Mouse (Mus musculus) intestine, embryonic 16.5 days (tissue): Measurements from ENCODE around the gene Map2k2. TPM values are rescaled to one million over a fixed set of nuclear protein-coding genes. Genes with fewer than 3 reads are reported as not detected.

Experiments
- ATAC-seq: fragments of 200-750 bp; cut with Nextera tagmentation; 2 replicates; pipeline ENCODE4 v1.8.0; 2017; ENCODE audit warnings: moderate TSS enrichment, moderate library complexity
- H3K27ac ChIP-seq: fragments of 300-500 bp; sonication (generic); 2 replicates; pipeline ENCODE4 v1.5.1; 2014; ENCODE audit warnings: mild to moderate bottlenecking, low read length
- H3K27me3 ChIP-seq: fragments of 300-500 bp; sonication (generic); replicated peaks from 2 replicates; pipeline ENCODE4 v1.6.1; 2014; ENCODE audit warnings: low read length, control low read depth, mixed read lengths; ENCODE audit not compliant: control insufficient read depth, insufficient read depth
- H3K36me3 ChIP-seq: fragments of 300-500 bp; sonication (generic); 2 replicates; pipeline ENCODE4 v1.6.1; 2014; ENCODE audit warnings: low read length, control low read depth; ENCODE audit not compliant: control insufficient read depth, insufficient read depth
- H3K4me1 ChIP-seq: fragments of 300-500 bp; sonication (generic); 2 replicates; pipeline ENCODE4 v1.6.1; 2014; ENCODE audit warnings: low read length, control low read depth, mixed read lengths; ENCODE audit not compliant: control insufficient read depth, insufficient read depth
- H3K4me2 ChIP-seq: fragments of 300-500 bp; sonication (generic); 2 replicates; pipeline ENCODE4 v1.6.1; 2014; ENCODE audit warnings: low read depth, low read length, control low read depth
- H3K4me3 ChIP-seq: fragments of 300-500 bp; sonication (generic); 2 replicates; pipeline ENCODE4 v1.5.1; 2014; ENCODE audit warnings: mild to moderate bottlenecking, low read length
- H3K9ac ChIP-seq: fragments of 300-500 bp; sonication (generic); 2 replicates; pipeline ENCODE4 v1.6.1; 2014; ENCODE audit warnings: low read depth, low read length
- H3K9me3 ChIP-seq: fragments of 300-500 bp; sonication (generic); 2 replicates; pipeline ENCODE4 v1.6.1; 2016; ENCODE audit warnings: low read length, control low read depth; ENCODE audit not compliant: control insufficient read depth
- WGBS: fragments of 180-500 bp; shearing (Covaris S2); extraction: QIAGEN DNeasy Blood & Tissue Kit; methylation state at CpG from one replicate; pipeline ENCODE4 v1.1.7; 2014; 5-methylcytosine and 5-hydroxymethylcytosine counted together
- polyA plus RNA-seq: library from polyadenylated mRNA; unstranded; fragments of >200 nt; fragmentation: Nextera tagmentation; extraction: Ambion mirVana; gene quantifications from 2 replicates; pipeline ENCODE4 v1.2.1, GENCODE M21; 2015

The Map2k2 gene
- polyA plus RNA-seq, 1 experiment from 2014 or later: 214 TPM

DNA sequence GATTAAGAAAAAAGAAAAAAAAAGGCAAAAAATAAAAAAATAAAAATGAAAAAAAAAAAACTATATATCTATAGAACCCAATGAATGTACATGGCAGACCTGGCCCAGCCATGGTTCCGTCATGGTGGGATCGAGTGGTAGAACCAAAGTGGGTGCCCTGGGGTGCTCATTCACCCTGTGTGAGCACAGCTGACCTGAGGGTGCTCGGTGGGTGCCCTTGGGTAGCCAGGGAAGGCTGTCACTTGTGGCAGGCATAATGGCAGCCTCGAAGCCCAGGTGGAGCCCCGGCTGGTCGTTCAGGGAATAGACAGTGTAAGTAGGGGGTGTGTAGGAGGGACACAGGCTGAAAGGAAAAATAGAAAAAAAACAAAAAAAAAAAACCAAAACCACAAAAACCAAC, 45.5 kb downstream of the Map2k2 start:
- 74% methylated on average over 6 of the region's 6 CpGs for WGBS
- Histone ChIP-seq H3K4me2 (no peak overlapping the region), H3K27me3 (no peaks in the 10 kb centered on the region), H3K4me3 (no peak overlapping the region), H3K36me3 (peaks cover 53% of the 10 kb centered on the region), H3K9me3 (no peaks in the 10 kb centered on the region), H3K4me1 (peaks cover 9% of the 10 kb centered on the region; the same call in 1 of the 2 replicates), H3K27ac (no peak overlapping the region), H3K9ac (no peak overlapping the region)
- no peak for ATAC-seq

DNA sequence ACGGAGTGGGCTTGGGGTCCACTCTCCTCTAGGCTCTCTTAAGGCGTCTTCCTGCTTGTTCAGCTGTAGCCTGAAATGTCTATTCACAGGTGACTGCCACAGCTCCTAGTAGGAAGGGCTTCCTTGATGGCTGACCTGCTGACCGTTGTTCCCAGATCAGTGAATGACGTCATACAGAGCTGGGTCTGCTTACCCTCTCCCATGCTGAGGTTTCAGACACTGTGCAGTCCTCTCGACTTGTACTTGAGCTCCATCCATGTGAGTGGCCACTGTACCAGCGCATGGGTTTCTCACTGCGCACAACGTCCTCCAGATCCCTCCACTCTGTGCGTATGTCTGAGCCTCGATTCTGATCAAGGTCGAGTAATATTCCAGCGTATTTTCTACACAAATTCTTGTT, 46.9 kb downstream of the Map2k2 start:
- WGBS: 67% methylated on average over 12 of the region's 12 CpGs
- H3K27me3 ChIP-seq: no peaks in the 10 kb centered on the region
- peak overlapping the region; percentile 52 for H3K27ac ChIP-seq
- H3K9ac ChIP-seq: peak overlapping the region; percentile 3; the same call in 1 of the 2 replicates
- peak; percentile 15; the same call in 1 of the 2 replicates for ATAC-seq
- H3K4me3 ChIP-seq: no peak overlapping the region
- H3K4me2 ChIP-seq: no peak overlapping the region
- peaks cover 49% of the 10 kb centered on the region for H3K36me3 ChIP-seq
- H3K4me1 ChIP-seq: 0 out of 2 replicates have a peak, but pooled peaks cover 3% of the 10 kb centered on the region
- no peaks in the 10 kb centered on the region for H3K9me3 ChIP-seq

DNA sequence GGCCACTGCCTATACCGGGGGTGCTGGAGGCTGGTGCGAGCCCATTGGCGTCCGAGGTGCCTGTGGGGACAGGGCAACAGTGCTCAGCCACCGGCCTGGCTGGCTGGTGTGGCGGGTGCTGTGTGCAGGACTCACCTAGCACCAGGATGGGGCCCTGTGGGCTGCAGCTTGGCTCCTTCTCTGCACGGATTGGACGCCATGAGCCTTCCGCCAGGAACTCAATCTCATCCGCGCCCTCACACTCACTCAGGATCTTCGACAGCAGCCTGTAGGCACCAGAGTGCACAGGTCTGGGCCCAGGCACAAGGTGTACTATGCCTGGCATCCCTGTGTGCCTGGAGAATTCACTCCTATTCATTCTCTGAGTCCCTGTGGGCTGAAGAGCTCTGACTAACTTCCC, 48.6 kb downstream of the Map2k2 start:
- H3K4me1 ChIP-seq: 0 out of 2 replicates have a peak, but pooled peaks cover 10% of the 10 kb centered on the region
- 87% methylated on average over 12 of the region's 12 CpGs for WGBS
- H3K27ac ChIP-seq: peak overlapping the region; percentile 18; the same call in 1 of the 2 replicates
- ATAC-seq: no peak
- peaks cover 43% of the 10 kb centered on the region for H3K36me3 ChIP-seq
- H3K9ac ChIP-seq: peak overlapping the region; percentile 21; the same call in 1 of the 2 replicates
- no peaks in the 10 kb centered on the region for H3K27me3 ChIP-seq
- no peak overlapping the region for H3K4me3 ChIP-seq
- H3K9me3 ChIP-seq: no peaks in the 10 kb centered on the region
- no peak overlapping the region for H3K4me2 ChIP-seq

DNA sequence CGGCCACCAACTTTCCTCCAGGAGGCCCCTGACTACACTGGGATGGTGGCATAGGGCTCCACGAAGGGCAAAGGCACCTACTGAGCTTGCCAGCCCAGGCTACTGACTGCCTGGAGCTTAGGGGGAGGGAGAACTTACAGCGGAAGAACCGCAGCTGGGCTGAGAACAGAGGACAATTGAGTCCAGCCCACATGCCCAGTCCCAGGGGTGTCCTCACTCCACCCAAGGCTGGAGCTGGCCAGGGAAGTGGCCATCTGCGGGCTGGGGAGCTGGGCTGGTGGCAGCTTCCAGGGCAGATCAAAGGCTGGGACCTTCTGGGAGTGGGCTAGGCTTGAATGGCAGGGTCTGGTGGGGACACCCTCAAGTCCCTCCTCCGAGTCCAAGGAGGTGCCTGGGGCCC, 49.0 kb downstream of the Map2k2 start:
- ATAC-seq: no peak
- Histone ChIP-seq H3K27ac (peak overlapping the region; percentile 18; the same call in 1 of the 2 replicates), H3K36me3 (peaks cover 43% of the 10 kb centered on the region), H3K4me1 (peaks cover 12% of the 10 kb centered on the region; the same call in 1 of the 2 replicates), H3K9ac (peak overlapping the region; percentile 21; the same call in 1 of the 2 replicates), H3K4me2 (no peak overlapping the region), H3K4me3 (no peak overlapping the region), H3K27me3 (no peaks in the 10 kb centered on the region), H3K9me3 (no peaks in the 10 kb centered on the region)
- 81% methylated on average over 6 of the region's 6 CpGs for WGBS

DNA sequence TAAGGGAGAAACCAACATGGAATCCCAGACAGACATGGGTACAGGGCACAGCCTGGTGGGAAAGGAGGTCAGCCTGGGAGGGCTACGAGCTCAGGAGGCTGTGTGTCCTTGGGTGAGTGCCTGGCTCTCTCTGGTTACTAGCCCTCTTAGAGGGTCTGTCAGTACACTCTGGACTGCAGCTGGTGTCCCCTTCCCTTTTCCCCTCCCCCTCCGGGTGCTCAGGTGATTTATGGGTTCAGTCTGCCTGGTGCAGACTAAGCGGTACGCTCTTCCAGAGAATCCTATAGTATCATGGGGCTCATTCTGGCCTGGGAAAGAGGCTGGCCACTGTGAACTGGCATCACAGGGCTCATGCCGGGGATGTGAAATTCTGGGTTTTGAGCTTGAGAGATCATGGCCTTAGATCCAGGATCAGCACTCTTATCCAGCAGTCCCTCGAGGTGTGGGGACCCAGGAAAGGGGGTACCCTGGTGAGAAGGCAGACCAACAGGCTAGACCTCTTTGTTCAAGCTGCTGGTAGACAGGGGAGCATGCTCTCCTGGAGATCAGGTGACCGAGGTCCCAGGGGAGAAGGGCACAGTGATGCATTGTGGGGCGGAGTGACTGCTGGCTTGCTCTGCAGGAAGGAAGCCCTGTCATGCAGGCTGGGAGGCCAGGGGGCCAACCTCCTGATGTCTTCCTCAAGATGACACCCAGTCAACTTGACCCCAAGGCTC, 56.0 kb downstream of the Map2k2 start:
- no peak overlapping the region for H3K4me3 ChIP-seq
- WGBS: 72% methylated on average over 8 of the region's 8 CpGs
- no peak overlapping the region for H3K9ac ChIP-seq
- H3K4me1 ChIP-seq: peaks cover 36% of the 10 kb centered on the region
- no peaks in the 10 kb centered on the region for H3K9me3 ChIP-seq
- H3K27me3 ChIP-seq: no peaks in the 10 kb centered on the region
- no peak overlapping the region for H3K4me2 ChIP-seq
- no peak overlapping the region for H3K27ac ChIP-seq
- peaks cover 22% of the 10 kb centered on the region for H3K36me3 ChIP-seq
- ATAC-seq: no peak

DNA sequence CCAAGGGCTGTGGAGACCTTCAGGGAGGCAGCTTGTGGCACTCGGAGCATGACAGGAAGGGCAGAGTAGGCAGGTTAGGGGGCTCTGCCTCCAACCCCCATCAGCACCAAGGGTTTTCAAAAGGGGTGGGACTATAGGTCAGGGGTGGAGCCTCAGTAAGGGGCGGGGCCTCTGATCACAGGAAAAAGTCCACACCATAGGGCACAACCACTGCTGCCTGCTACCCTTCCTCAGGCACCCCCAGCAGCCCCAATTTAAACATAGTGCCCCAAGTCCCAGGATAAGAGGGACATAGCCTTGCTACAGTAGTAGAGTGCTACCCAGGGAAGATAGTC, 56.6 kb downstream of the Map2k2 start:
- H3K4me3 ChIP-seq: no peak overlapping the region
- H3K27ac ChIP-seq: no peak overlapping the region
- H3K4me2 ChIP-seq: no peak overlapping the region
- peaks cover 37% of the 10 kb centered on the region for H3K4me1 ChIP-seq
- no peaks in the 10 kb centered on the region for H3K9me3 ChIP-seq
- H3K9ac ChIP-seq: no peak overlapping the region
- no peaks in the 10 kb centered on the region for H3K27me3 ChIP-seq
- ATAC-seq: 0 out of 2 replicates have a peak, but pooled peaks have one; percentile 11
- WGBS: 66% methylated on average over 2 of the region's 2 CpGs
- peaks cover 17% of the 10 kb centered on the region for H3K36me3 ChIP-seq

DNA sequence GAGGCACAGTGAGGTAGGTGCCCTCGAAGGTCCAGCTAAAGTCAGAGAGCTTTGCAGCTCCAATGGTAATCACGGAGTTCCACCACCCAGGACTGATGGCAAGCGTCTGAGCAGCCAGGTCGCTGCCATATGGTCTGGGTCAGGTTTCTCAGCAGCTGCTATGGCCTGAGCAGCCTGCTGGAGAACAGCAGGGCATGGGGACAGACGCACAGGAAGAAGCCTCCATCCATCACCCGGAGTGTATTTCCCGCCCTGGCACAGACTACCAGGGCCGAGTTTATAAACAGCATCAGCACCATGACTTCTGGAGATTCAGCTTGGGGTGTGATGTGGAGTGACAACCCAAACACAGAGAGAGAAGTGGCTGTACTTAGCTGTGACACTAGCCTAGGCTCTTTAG, 59.4 kb downstream of the Map2k2 start:
- ATAC-seq: no peak
- H3K9ac ChIP-seq: no peak overlapping the region
- H3K4me1 ChIP-seq: peaks cover 31% of the 10 kb centered on the region
- H3K27me3 ChIP-seq: no peaks in the 10 kb centered on the region
- no peaks in the 10 kb centered on the region for H3K9me3 ChIP-seq
- H3K4me2 ChIP-seq: no peak overlapping the region
- no peak overlapping the region for H3K27ac ChIP-seq
- WGBS: 73% methylated on average over 8 of the region's 8 CpGs
- H3K36me3 ChIP-seq: peaks cover 6% of the 10 kb centered on the region; the same call in 1 of the 2 replicates
- H3K4me3 ChIP-seq: no peak overlapping the region

DNA sequence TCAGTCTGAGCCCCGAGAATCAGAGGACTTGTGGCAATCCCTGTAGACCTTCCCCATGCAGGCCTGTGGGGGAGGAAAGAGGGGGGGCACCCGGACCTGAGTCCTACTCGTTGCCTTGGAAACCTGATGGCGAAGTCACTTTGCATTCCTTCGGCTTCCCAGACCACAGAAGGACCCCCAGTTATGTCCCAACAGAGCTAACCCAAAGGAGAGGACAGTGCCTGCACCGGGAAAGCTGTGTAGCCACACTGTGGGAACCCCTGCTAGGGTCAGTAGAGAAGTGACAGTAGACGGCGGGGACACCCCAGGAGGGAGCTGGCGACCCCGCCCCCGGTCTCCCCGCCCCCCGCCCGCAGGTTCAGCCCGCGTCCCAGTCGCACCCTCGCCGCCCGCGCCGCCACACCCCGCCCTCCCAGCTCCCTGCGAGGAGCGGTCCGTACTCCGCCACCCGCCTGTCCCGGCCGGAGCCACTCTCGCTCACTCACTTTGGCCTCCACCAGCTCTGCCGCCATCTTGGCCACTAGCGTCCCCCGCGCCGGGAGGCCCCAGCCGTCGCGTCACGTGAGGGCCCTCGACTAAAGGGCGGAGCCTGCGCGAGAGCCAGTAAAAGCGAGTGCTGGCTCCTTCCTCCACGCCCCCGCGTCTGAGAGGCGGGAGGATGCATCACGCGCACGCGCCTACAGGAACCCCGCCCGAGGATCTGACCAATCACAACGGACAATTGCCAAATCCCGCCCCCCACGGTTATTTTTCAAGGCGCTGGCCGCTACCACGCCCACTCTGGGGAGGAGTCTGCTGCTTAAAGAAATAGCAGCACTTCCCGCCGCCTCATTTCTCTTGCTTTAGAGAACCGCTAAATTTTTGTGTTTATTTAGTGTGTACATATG, 61.7 kb downstream of the Map2k2 start, which contains the start of gene Pias4:
Pias4 (minus strand) TSS at position 724 of the 887 bp plus-strand sequence.
- peak within 1 kb of the TSS; percentile 92 for H3K4me3 ChIP-seq
- H3K27me3 ChIP-seq: no peaks in the 10 kb centered on the region
- H3K4me1 ChIP-seq: peaks cover 27% of the 10 kb centered on the region
- H3K9me3 ChIP-seq: no peaks in the 10 kb centered on the region
- peak within 1 kb of the TSS; percentile 84 for H3K27ac ChIP-seq
- peak within 1 kb of the TSS; percentile 88 for H3K9ac ChIP-seq
- under 1% methylated on average over 58 of the region's 64 CpGs for WGBS
- ATAC-seq: peak; percentile 89
- peak within 1 kb of the TSS; percentile 81 for H3K4me2 ChIP-seq
- peaks cover 6% of the 10 kb centered on the region; the same call in 1 of the 2 replicates for H3K36me3 ChIP-seq

DNA sequence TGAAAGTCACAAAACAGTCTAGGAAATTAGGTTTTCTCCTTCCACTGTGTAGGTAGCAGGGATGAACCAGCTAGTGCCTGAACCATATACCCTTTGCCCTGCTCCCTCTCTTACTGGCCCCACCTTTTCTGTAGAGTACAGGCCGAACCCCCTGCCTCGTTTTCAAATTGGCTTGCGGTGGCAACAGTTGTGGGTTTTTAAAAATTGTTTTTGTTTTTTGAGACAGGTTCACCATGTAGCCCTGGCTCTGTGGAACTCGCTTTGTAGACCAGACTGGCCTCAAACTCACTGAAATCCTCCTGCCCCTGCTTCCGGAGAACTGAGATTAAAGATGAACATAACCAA, 62.3 kb downstream of the Map2k2 start:
- H3K27me3 ChIP-seq: no peaks in the 10 kb centered on the region
- H3K4me1 ChIP-seq: peaks cover 23% of the 10 kb centered on the region
- H3K9ac ChIP-seq: peak overlapping the region; percentile 71
- WGBS: 5% methylated on average over 5 of the region's 5 CpGs
- peak overlapping the region; percentile 55 for H3K4me3 ChIP-seq
- peak overlapping the region; percentile 84 for H3K27ac ChIP-seq
- peak; percentile 65 for ATAC-seq
- peak overlapping the region; percentile 81 for H3K4me2 ChIP-seq
- no peaks in the 10 kb centered on the region for H3K9me3 ChIP-seq
- peaks cover 3% of the 10 kb centered on the region; the same call in 1 of the 2 replicates for H3K36me3 ChIP-seq
